Mouse (Mus musculus) right cerebral cortex, postnatal 36 days (tissue): ENCODE data around the gene Ptpdc1.

ENCODE experiments used
- DNase-seq, 2 experiments: peaks; one replicate each; pipeline ENCODE4 v3.0.0; 2022; ENCODE audit warnings: low spot score in 2 of 2, mixed read lengths in 1 of 2

Gene Ptpdc1

GRCm38 (mm10) chr13:48655637-48656036 lies 30.2 kb upstream of the Ptpdc1 start:
- DNase-seq: peak in 1 of 2 experiments; percentile 20

DNA sequence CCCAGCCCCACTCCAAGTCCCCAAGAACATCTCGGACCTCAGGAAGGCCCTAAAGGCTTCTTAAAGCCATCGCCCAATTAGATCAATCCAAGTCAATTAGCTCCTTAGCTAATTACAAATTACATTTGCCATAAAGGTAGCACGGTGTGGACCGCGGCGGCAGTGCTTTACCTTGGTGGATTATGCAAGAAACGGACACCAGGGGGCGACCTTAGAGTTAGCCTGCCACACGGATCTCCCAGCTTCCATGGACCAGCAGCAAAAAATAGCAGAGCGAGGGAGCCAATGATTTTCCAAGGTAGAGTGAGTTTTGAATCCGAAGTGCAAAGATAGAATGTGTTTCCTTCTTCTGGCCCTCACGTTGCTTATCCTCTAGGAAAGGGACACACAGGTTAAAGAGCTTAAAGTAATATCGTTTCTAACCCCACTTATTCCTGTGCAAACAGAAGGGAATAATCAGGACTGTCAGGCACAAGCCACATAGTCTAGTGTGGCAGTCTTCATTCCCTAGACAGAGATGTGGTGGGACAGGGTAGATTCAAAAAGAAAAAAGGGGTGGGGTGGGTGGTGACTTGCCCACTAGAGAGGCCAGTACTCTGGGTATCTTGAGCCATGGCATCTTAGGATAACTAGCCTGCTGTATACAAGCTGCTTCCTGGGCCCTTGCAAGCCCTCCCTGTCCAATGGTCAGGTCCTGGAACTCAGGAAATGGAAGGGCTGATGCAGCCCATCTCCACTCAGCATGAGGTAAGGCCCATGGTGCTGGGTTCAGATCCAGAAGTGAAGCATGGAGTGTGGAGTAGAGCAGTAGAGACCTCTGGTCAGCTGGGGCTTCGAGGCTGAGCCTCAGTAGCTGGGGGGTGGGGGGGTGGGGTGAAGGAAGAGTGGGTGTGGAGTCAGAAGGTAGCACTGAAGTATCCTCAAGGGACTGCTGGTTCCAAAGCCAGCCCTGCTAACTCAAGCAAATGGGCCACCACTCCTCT lies 28.6 kb upstream of the Ptpdc1 start:
- DNase-seq: peak; percentile 33 to 41

- no peak for DNase-seq
Measured at GRCm38 (mm10) chr13:48651132-48652065, 25.9 kb upstream of the Ptpdc1 start.

DNA sequence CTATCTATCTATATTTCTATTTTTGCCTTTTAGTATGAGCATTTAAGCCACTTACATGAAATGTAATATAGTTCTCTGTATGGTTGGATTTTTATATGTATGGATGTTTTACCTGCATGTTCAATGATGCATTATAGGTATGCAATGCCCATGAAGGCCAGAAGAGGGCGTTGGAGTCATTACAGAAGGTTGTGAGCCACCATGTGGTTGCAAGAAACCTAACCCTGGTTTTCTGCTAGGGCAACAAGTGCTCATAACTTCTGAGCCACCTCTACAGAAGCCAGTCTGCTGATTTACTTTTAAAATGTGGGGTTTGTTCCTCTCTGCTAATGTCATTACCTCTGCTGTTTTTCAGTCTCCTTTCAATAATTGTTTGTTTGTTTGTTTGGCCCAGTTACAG lies 25.2 kb upstream of the Ptpdc1 start:
- no peak for DNase-seq

- DNase-seq: no peak
Measured at GRCm38 (mm10) chr13:48646696-48647095, 21.2 kb upstream of the Ptpdc1 start.

DNA sequence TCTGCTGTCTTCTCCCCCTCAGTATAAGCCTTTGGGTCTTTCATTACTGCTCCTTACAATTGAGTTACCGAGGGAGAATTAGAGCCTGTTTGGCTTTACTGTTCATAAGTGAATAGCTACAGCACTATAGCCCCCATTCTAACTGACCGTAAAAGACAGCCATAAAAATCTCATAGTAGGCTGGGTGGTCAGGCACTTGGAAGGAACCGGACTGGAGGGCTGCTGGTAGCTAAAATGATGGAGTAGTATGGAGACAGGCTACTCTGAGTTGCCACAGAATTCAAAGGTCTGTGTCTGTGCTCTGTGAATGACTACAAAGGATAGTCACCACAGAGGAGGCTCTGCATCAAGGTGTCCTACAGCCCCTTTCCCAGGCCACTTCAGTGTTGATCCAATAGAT lies 18.5 kb upstream of the Ptpdc1 start:
- DNase-seq: no peak

GRCm38 (mm10) chr13:48643072-48643471 lies 17.6 kb upstream of the Ptpdc1 start:
- DNase-seq: no peak

DNA sequence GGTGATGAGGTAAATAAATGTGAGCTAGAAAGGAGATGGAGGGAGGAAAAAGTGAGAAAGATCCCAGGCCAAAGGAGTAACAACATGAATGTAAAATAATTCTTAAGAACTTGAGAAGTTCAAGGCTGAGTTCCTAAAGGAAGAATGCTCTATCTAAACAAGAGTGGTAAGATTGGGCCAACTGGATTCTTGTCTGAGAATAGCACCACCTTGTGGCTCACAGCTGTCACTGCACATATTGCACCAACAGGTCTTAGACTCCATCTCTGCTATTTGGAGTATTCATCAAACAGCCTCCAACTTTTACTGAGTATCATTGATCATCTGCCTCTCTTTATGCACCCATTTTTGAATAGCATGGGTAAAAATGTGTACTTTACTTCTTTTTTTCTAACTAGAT lies 14.1 kb upstream of the Ptpdc1 start:
- peak; percentile 25 to 62 for DNase-seq

DNA sequence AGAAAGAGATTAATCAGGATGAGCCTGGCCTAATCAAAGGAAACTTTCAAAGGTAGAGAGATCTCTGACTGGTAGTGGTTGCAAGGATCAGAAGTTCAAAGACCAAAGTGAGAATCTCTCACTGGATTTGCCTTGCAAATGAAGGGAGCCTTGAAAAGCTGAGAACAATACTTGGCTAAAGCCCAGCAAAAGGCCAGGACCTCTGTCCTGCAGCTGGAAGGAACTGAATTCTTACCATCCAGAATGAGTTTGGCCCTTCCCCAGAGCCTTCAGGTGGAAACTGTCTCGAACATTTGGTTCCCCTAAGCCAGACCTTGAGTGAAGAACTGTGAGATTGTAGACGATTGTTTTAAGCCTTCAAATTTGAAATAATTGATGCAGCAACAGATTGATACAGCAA lies 12.2 kb upstream of the Ptpdc1 start:
- no peak for DNase-seq

- no peak for DNase-seq
Measured at GRCm38 (mm10) chr13:48631691-48632090, 6.2 kb upstream of the Ptpdc1 start.

GRCm38 (mm10) chr13:48624968-48625398 lies 481 bp downstream of the Ptpdc1 start:
- no peak for DNase-seq

DNA sequence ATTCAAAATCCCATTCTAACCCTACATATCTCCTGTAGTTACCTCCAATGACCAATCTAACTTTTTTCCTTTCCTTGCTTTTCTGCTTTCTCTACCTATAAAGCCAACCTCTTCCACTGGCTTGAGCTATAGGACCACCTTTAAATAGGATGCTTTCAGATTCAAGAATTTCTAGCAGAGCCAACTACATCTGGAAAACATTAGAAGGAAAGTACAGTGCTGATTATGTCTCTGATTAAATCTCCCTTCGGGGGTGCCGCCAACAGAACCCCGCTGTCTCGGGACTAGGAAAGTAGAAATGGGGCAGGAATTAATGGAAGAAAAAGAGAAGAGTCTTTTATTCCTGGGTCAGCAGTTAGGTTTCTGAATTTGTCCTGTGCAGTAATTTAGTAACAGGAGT lies 6.6 kb downstream of the Ptpdc1 start:
- no peak for DNase-seq

- DNase-seq: no peak
Measured at GRCm38 (mm10) chr13:48617774-48618173, 7.7 kb downstream of the Ptpdc1 start.

GRCm38 (mm10) chr13:48614525-48614924 lies 10.9 kb downstream of the Ptpdc1 start:
- DNase-seq: no peak

DNA sequence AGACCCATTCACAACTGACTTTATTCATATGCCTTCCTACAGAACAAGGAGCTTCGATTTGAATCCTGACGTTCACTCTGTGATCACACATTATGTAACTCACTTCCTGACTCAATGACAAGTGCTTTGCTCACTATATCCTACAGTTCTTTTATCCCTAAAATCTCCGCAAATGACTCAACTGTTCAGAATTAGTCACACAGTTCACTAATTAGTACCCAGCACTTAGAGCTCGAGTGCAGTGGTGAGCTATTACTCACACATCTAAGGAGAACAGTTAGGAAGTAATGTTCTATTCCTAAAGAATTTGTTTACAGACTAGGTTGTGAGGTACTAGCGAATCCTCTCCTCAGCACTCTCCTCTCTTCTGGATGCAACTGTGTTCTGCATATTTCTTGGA lies 16.4 kb downstream of the Ptpdc1 start:
- DNase-seq: no peak

- no peak for DNase-seq
Measured at GRCm38 (mm10) chr13:48604591-48604990, 20.9 kb downstream of the Ptpdc1 start.

DNA sequence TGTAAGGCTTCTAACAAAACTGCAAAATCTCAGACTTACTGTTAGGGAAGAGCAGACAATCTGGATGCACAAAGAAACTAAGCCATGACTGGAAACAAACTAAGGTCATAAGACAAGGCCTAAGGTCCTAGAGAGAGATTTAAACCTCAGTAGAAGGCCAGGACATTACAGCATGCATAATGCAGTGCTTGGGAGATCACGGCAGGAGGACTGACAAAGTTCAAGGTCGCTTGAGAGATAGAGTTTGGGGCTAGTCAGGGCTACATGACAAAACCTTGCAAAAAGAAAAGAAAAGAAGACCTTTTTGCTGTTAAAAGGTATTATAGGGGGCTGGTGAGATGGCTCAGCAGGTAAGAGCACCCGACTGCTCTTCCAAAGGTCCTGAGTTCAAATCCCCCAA lies 22.2 kb downstream of the Ptpdc1 start:
- no peak for DNase-seq

DNA sequence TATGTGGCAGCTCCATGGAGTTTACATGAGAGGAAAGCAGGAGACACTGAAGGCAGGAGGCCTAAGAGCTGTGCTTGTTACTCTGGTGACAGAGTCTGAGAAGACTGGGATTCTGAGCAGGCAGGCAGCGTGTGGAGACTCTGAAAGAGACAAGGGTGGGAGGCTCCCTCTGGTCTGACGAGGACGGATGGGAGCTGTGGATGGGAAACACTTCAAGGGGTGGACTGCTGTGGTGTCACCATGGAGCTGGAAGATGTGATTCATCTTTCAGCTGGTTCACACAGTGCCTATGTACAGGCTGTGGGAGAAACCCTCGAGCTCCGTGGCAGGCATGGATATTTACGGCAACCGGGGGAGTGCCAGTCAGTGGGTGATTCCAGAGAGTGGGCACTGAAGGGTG lies 30.9 kb downstream of the Ptpdc1 start:
- DNase-seq: peak; percentile 38 to 44

- DNase-seq: peak; percentile 40 to 44
Measured at GRCm38 (mm10) chr13:48594031-48594430, 31.4 kb downstream of the Ptpdc1 start.

GRCm38 (mm10) chr13:48593181-48593580 lies 32.3 kb downstream of the Ptpdc1 start:
- peak in 1 of 2 experiments; percentile 44 for DNase-seq

DNA sequence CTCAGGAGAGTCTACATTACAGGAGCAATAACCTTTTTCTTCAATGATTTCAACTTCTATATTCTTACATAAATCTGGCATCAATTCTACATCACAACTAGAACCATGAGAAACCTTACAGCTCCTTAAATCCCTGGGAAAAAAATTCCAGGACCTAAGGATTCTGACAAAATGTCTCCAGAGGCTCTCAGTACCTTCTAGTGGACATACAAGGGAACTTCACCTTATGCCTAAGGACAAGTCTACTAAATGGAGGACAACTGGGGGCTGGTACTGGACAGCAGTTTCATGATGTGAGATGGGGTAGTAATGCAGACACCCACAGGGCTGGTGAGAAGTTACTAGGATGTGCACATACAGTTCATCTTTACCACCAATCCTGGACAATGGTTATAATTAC lies 34.7 kb downstream of the Ptpdc1 start:
- no peak for DNase-seq

GRCm38 (mm10) chr13:48587354-48587753 lies 38.1 kb downstream of the Ptpdc1 start:
- no peak for DNase-seq
